Mouse (Mus musculus) gastrocnemius, adult 2 months (tissue): ENCODE data around the gene Spata32. TPM values are rescaled to one million over a fixed set of nuclear protein-coding genes. Genes with fewer than 3 reads are reported as not detected.

Source experiments
- DNase-seq: peaks from one replicate; pipeline ENCODE4 v3.0.0; 2022
- H3K27ac ChIP-seq: fragments of 200-600 bp; 2 replicates; pipeline ENCODE4 v1.8.1; 2022; ENCODE audit warnings: mild to moderate bottlenecking
- H3K4me3 ChIP-seq: fragments of 200-600 bp; 2 replicates; pipeline ENCODE4 v1.8.1; 2022; ENCODE audit warnings: mild to moderate bottlenecking, moderate library complexity
- CTCF ChIP-seq: fragments of 200-600 bp; IDR thresholded peaks from 2 replicates; pipeline ENCODE4 v1.8.1; 2022; ENCODE audit warnings: antibody characterized with exemption, mild to moderate bottlenecking, moderate library complexity
- intact Hi-C: fragments of 180-260 bp; cut with DNase I; formaldehyde crosslinking; loops from one replicate; pipeline ENCODE4 v1.15.1; 2025
- total RNA-seq, 2 experiments: library from RNA; stranded (reverse); gene quantifications; 2 replicates each; pipeline ENCODE4 v1.2.3; 2021

The Spata32 gene
- total RNA-seq, 2 experiments from 2014 or later, result not detected

DNA sequence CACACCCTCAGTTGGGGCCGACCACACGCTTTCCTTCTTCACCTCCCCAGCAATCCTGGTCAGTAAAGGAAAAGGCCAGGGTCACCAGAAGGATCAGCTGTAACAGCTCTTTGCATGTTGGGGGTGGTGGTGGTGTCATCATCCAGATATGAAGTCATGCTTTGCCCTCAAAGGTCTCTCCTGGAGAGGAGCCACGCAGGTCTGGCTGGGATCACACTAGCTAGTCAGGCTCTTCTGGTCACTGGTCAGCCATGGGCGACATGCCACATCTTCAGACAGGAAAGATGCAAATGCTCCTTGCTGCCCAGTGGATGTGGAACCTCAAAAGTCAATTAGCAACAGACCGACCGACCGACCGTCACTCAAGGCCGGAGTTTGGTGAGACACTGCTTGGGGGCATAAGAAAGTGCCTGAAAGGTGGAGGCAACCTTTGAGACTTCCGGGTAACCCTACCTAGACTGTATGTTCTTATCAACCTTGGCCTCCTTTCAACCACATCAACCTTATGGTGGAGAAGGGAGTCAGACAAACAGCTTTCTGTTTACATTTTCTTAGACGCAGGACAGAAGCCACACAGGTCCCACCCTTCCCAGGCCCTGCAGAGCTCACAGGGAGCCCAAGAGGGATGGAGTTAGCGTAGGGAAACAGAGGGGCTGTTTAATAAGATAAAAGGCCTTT lies 42.4 kb upstream of the Spata32 start:
- intact Hi-C loops, result no loop called here
- no peak for TF ChIP-seq CTCF
- DNase-seq, result peak; percentile 49
- no peak overlapping the region for H3K4me3 ChIP-seq
- H3K27ac ChIP-seq, result peak overlapping the region; percentile 5; the same call in 1 of the 2 replicates

DNA sequence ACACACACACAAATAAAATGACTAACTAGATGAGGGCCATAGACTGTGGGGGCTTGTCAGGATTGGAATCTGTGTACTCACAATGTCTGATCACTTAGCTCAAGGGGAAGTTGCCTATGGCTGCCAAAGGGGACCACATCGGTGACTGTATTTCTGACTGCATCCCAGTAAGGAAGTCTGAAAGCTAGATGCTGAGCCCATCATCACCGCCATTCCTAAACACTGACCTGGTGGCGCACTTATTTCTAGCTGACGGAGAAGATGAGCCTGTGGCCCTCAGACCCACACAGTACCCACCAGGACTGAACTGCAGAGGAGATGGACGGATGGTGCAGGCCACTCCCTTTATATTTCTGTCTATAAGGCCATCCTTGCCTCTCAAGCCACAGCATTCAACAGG lies 41.8 kb upstream of the Spata32 start:
- no peak for DNase-seq
- intact Hi-C loops, result no loop called here
- Histone ChIP-seq H3K27ac (peak overlapping the region; percentile 5; the same call in 1 of the 2 replicates), H3K4me3 (no peak overlapping the region)
- no peak for TF ChIP-seq CTCF

DNA sequence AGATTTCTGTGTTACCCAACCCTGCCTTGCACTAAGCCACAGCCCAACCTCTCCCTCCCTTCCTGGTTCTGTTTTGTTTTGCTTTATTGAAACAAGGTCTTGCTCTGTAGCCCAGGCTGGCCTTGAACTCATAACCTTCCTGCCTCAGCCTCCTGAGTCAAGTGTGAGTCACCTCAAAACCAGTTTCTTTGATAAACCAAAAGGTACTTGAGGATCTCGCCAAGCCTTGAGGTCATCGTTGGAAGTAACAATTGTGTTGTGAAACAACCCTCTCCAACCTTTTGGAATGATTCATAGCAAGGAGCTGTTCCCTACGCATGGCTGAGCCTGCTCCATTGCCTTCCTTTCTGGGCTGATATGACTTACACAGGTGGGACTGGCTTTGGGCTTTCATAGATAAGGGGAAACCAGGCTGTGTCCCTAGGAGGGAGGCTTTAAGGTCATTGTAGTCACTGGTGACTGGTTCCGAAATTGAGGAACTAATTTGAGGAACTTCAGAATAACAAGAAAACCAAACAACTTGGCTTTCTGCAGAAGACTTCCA lies 39.8 kb upstream of the Spata32 start:
- Histone ChIP-seq H3K27ac (no peak overlapping the region), H3K4me3 (no peak overlapping the region)
- no peak for TF ChIP-seq CTCF
- intact Hi-C loops, result no loop called here
- peak; percentile 41 for DNase-seq

DNA sequence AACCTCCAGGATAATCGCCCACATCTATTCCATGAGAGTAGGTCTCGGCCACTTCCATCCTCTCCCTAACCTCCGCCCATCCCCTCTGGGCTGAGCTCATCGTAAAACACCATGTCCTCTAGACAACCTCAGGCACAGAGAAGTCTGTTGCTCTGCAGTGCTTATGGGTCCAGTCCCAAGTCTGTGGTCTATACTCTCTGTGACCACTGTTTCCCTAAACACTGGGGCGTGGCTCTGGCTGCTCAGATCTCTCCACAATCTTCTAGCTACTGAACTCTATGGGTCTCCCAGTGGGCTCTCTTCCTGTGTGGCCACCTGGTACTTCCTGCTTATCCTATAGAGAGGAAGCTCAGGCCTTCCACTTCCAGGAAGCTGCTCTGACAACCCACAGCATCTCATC lies 35.4 kb upstream of the Spata32 start:
- Histone ChIP-seq H3K27ac (no peak overlapping the region; the same call in 1 of the 2 replicates), H3K4me3 (no peak overlapping the region)
- DNase-seq, result no peak
- TF ChIP-seq CTCF, result no peak
- intact Hi-C loops, result no loop called here

DNA sequence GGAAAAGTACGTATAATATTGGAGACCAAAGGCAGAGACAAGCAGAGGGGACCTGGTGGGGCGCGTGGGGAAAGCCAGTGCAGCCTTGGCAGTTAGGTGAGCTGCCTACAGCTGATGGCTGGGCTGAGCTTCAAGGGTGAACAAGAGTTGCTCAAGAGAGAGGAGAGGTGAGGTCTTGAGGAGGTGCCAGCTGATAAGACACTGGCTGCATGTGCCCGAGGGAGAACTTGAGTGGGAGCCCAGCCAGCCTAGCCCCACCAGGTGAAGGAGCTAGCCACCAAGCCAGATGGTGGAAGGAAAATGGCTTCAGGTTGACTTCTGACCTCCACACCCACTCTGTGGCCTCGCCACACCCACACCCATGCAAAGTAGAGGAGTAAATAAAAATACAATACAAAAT lies 34.1 kb upstream of the Spata32 start:
- TF ChIP-seq CTCF, result no peak
- intact Hi-C loops, result no loop called here
- Histone ChIP-seq H3K4me3 (no peak overlapping the region), H3K27ac (no peak overlapping the region)
- DNase-seq, result no peak

DNA sequence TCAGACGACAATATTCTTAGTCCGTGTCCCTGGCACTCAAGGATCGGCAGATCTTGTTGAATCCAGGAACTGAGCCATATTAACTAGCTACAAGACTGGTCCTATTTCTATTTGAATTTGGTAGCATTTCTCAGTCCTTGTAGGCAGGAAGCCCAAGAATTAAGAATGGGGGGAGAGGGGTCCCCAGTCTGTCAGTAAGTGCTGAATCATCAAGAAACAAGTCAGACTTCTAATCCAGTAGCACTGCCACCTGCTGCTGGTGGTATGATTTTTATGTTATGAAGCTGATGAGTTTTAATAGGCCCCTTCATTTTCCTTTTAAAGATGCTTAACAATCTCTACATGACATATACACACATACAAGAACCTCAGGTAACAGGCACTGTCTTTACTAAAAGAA lies 32.1 kb upstream of the Spata32 start:
- Histone ChIP-seq H3K4me3 (no peak overlapping the region), H3K27ac (no peak overlapping the region)
- intact Hi-C loops, result no loop called here
- no peak for TF ChIP-seq CTCF
- no peak for DNase-seq

DNA sequence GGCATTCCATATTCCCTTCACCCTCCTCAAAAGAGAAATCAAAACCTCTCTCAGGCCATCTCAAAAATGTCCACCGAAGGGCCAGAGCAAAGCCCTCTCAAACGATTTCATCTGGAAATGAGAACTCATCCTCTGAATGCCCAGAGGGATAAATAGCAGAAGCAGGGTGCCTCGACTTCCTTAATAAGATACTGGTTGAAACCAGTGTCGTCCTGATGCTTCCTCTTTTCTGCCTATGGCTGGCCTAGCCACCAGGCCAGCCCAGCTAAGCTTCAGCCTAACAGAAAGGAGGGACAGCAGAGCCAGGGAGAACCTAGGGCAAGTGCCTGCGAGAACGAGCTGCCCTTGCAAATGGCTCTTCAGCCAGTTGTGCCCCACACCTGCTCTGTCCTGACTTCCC lies 31.3 kb upstream of the Spata32 start:
- H3K4me3 ChIP-seq, result no peak overlapping the region
- peak overlapping the region; percentile 67 for H3K27ac ChIP-seq
- no peak for DNase-seq
- no peak for TF ChIP-seq CTCF
- intact Hi-C loops, result no loop called here

DNA sequence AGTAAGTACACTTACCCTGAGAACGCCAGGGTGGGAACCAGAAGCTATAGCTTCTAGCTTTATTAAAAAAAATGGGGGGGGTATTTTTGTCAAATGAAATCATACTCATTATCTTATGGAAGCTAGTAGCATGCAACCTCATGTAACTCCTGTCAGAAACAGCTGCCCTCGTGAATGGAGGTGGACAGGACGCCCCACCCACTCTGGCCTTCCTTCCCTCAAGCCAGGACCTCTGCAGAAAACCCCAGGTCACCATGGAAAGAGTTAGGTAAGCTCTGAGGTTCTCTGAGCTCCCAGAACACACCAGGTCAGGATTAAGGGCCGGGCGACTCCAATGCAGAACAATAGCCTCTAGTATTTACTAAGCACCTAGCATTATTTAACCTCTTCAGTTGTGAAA lies 30.6 kb upstream of the Spata32 start:
- Histone ChIP-seq H3K4me3 (no peak overlapping the region), H3K27ac (peak overlapping the region; percentile 67)
- intact Hi-C loops, result no loop called here
- no peak for TF ChIP-seq CTCF
- DNase-seq, result no peak

DNA sequence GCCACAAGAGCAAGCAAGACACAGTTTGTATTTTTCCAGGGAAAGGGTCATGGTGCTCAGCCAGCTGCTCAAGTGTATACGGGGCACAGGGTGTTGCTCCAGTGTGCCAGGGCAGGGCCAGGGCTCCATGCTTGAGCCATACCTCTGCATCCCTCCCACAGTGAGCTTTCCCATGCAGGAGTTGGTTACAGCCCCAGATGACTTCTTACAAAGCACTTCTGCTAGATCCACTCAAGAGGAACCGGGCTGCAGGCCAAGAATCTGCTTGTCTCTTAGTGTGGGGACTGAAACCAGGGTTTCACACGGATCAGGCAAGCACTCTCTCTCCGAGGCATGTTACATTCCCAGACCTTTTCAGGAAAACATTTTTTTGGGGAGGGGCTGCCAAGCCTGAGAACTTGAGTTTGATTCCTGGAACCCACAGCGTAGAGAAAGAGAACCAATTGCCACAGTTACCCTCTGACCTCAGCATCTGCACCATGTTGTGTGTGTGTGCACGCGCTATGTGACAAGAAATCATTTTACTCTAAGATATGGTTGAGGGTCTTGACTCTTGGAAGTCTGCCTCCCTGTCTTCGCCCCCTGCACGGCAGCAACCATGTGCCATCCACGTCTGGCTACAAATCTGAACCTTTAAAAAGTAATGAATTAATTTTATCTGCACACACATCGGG lies 29.4 kb upstream of the Spata32 start:
- intact Hi-C loops, result no loop called here

DNA sequence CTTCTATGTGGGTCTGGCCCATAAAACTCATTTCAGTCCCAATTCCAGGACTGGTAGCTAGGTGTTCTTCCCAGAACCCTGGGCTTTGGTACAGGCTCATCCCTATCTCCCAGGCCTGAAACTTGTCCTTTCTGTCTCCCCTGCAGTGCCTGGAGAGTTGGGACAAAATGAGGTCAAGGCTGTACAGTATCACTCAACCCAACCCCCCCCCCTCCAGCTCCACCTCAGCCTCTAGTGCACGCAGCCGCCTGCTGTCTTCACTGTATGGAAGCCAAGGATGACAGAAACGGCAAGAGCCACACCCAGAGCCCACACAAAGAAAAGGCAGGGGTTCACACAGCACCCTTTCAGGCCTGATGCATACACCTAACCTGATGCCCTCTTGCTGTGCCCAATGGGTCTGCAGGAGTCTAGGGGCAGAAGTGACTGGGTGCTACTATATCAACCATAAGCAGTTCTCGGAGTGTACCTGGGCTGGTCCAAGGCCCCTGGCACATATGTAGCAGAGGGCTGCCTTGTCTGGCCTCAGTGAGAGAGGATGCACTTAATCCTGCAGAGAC lies 28.6 kb upstream of the Spata32 start:
- no peak for TF ChIP-seq CTCF
- peak overlapping the region; percentile 87 for H3K27ac ChIP-seq
- DNase-seq, result no peak
- intact Hi-C loops, result no loop called here
- H3K4me3 ChIP-seq, result peak overlapping the region; percentile 21

More for the DNA sequence above, 29.4 kb upstream of the Spata32 start:
- Histone ChIP-seq H3K4me3 (no peak overlapping the region), H3K27ac (peak overlapping the region; percentile 87)
- DNase-seq, result peak; percentile 84
- no peak for TF ChIP-seq CTCF

DNA sequence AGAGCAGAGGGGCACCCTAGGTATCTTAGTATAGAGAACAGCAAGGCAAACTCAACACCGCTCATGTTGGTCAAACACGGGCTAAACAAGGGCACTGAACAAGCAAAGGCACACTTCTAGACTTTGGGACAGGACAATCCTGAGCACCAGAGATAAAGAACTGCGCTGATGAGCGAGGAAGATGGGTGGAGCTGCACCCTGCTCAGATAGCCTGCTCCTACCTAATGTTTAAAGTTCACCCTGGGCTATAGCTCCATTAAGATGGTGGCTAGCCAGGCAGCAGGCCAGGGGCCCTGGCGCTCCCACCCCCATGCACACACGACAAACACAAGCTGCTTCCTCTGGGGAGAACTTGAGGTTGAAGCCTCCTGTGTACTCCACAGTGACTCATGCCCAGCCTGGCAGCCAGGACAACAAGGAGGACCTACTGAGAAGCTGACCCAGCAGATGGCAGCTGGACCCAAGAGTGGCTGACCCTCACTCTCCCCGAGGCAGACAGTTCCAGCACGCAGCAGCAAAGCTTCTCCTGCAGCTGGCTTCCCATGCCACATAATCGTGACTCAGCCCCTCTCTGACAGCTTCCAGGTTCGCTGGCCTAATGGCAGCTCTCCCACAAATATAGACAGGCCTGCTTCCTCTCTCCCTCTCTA lies 28.0 kb upstream of the Spata32 start:
- peak overlapping the region; percentile 87 for H3K27ac ChIP-seq
- intact Hi-C loops, result no loop called here
- peak; percentile 81 for DNase-seq
- TF ChIP-seq CTCF, result no peak; the same call in 1 of the 2 replicates
- H3K4me3 ChIP-seq, result peak overlapping the region; percentile 21

DNA sequence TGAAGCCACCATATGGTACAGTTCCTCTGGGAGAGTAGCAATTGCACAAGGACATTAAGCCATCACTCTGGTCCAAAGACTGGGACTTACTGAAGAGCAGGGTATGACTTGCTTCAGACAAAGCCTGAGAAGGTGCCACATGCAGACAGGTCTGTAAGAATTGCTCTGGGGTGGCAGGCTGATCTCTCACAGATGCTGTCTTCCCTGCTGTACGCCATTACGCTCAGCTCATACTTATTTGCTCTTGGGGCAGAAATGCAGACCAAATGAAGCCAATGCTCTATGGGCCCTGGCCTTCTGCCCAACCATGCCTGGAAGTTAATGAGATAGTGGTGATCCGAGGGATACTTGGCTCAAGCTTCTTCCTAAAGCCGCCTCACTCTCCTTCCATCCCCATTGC lies 26.6 kb upstream of the Spata32 start:
- no peak for TF ChIP-seq CTCF
- Histone ChIP-seq H3K27ac (0 out of 2 replicates have a peak overlapping the region, but pooled peaks have one; percentile 16), H3K4me3 (no peak overlapping the region)
- intact Hi-C loops, result no loop called here
- DNase-seq, result no peak

DNA sequence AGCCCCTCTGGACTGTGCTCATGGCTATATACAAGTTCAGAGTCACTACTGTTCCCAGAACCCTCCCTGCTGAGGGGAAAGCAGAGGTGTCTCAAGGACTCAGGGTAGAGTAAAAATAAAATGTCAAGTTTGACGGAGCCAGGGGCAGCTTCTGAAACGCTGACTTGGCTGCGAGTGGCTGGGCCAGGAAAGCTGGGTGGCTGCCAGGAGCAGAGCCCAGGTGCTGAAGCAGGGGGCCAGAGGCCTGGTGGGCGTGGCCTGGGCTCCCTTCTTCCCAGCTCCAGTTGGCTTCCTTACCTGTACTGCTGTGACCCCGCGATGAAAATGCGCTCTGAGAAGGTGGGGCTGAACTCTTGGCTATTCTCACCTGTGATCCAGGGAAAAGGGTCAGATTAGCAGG lies 22.5 kb upstream of the Spata32 start:
- peak; percentile 91 for DNase-seq
- Histone ChIP-seq H3K4me3 (no peak overlapping the region), H3K27ac (peak overlapping the region; percentile 88)
- intact Hi-C loops, result loop anchor here (2.0 kb wide), 1 partner anchor 22 kb away; no protein-coding TSS in a partner anchor
- TF ChIP-seq CTCF, result no peak
